Mouse (Mus musculus) heart, adult 11 months (tissue): ENCODE results near the gene Vill.

Source experiments
- DNase-seq: peaks from one replicate; pipeline ENCODE4 v3.0.0; 2022

Gene Vill

GRCm38 (mm10) chr9:119082656-119083430 lies 30.3 kb downstream of the Vill start:
- DNase-seq = no peak

GRCm38 (mm10) chr9:119083966-119084365 lies 31.4 kb downstream of the Vill start:
- DNase-seq = no peak

- DNase-seq = no peak
Observed at GRCm38 (mm10) chr9:119086451-119086850, 33.9 kb downstream of the Vill start.

- peak; percentile 91 for DNase-seq
Observed at GRCm38 (mm10) chr9:119087309-119087708, 34.7 kb downstream of the Vill start.

GRCm38 (mm10) chr9:119088148-119088801 lies 35.7 kb downstream of the Vill start:
- DNase-seq = peak; percentile 99

GRCm38 (mm10) chr9:119089437-119089836 lies 36.9 kb downstream of the Vill start:
- DNase-seq = peak; percentile 89

- peak; percentile 92 for DNase-seq
Observed at GRCm38 (mm10) chr9:119090462-119090861, 37.9 kb downstream of the Vill start.

GRCm38 (mm10) chr9:119091581-119092310 lies 39.2 kb downstream of the Vill start:
- peak; percentile 96 for DNase-seq

- DNase-seq = peak; percentile 98
Observed at GRCm38 (mm10) chr9:119092473-119093418, 40.2 kb downstream of the Vill start.

- peak; percentile 100 for DNase-seq
Observed at GRCm38 (mm10) chr9:119093419-119094295, 41.1 kb downstream of the Vill start, which contains the start of gene Plcd1. Gene Plcd1, minus strand, starts transcription at chr9:119093502.

- peak; percentile 94 for DNase-seq
Observed at GRCm38 (mm10) chr9:119094462-119095109, 42.0 kb downstream of the Vill start.

- DNase-seq = no peak
Observed at GRCm38 (mm10) chr9:119100177-119100898, 47.8 kb downstream of the Vill start.

- DNase-seq = peak; percentile 98
Observed at GRCm38 (mm10) chr9:119101992-119102782, 49.6 kb downstream of the Vill start, which contains the start of gene Dlec1. Gene Dlec1, plus strand, starts transcription at chr9:119102478.

- no peak for DNase-seq
Observed at GRCm38 (mm10) chr9:119102783-119103113, 50.2 kb downstream of the Vill start.

GRCm38 (mm10) chr9:119107566-119107965 lies 55.0 kb downstream of the Vill start:
- peak; percentile 94 for DNase-seq

- DNase-seq = no peak
Observed at GRCm38 (mm10) chr9:119109685-119110353, 57.2 kb downstream of the Vill start.

- no peak for DNase-seq
Observed at GRCm38 (mm10) chr9:119110640-119111039, 58.1 kb downstream of the Vill start.

- DNase-seq = no peak
Observed at GRCm38 (mm10) chr9:119114911-119115310, 62.3 kb downstream of the Vill start.
